Mouse (Mus musculus): ENCODE results near the gene Cyp8b1. TPM values are rescaled to one million over a fixed set of nuclear protein-coding genes. Genes with fewer than 3 reads are reported as not detected.

Cyp8b1 gene
- polyA plus RNA-seq (2015; fragmentation: Nextera tagmentation; extraction: Ambion mirVana), result 0.06 TPM in 1 of 2 replicates, not detected in the other

DNA sequence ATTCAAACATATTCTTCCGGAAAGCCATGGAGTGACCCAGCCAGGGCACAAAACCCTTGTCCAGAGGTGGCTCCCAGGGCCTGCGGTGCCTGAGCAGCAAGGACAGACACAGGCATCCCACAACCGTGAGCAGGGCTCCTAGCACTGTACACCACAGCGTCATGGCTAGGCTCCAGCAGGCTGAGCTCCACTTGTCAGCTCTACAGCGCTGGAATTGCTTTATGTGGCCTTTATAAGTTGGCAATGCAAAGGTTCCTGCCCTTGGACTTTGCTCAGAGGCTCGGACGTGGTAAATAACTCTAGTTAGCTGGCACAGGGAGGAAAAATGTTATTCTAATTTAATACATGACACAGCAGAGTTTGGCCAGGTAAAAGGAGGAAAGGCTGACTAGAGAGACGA lies at the start of gene Cyp8b1:
Gene Cyp8b1 (minus strand): TSS at position 204 of the 400 bp plus-strand sequence.

DNA sequence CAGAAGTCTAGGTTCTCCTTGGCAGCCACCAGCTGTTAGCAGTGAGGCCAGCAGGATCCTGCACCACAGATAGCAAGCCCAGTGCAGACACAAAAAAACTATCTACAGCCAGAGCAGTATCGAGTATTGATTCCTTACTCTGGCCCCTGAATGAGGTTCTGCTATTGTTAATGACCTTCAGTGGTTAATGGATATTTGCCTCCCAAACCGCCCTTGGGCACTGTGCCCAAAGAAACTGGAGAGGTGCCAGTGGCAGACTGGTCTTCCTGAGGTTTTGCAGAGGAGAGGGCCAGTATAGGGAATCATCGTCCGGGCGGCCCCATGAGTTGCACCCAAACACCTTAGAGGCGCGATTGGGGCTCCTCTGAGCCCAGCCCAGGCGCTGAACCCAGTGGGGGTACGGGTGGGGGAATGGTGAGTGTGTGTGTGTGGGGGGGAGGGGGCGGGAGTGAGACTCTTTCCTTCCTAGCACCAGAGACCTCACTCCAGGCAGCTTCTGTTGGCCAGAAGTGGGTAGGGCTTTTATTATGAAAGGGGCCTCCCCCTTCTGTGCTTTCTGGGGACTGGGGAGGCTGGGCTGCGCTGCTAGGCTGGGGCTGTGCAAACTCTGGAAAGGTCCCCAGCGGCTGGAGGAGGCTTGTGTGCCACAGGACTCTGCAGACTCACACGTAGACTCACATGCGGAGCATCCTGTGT lies 34.5 kb upstream of the Cyp8b1 start, which contains the start of gene Fam198a:
Gene Fam198a (plus strand): TSS at position 571 of the 696 bp plus-strand sequence.

DNA sequence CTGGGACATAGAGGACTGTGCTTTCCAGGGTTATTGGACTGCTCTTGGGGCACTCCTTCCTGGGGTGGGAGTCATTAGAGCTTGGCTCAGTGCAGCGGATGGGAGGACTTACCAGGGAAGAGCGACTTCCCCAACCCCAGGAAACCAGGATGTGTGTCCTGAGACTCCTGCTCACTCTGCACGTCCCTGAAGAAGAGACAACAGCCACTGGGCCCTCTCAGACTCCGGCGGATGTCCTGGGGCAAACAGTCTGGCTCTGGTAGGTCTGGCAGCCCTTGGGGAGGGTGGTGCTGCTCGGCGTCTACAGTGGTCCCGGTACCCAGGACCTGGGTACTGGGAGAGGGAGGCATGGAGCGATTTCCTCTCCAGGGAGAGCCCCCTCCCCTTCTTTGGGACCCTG lies 17.9 kb downstream of the Cyp8b1 start, which contains the start of gene Ackr2:
Gene Ackr2 (plus strand): TSS at position 111 of the 400 bp plus-strand sequence.

Other genes with a start within 250 kb of the Cyp8b1 start
- gene Sec22c, start 210.8 kb downstream of the Cyp8b1 start, polyA plus RNA-seq (2015; fragmentation: Nextera tagmentation; extraction: Ambion mirVana), result 5.8 and 6.1 TPM in 2 replicates
- 113 and 114 TPM in 2 replicates for gene Ss18l2, start 206.0 kb downstream of the Cyp8b1 start, polyA plus RNA-seq (2015; fragmentation: Nextera tagmentation; extraction: Ambion mirVana)
- 29.6 and 37.6 TPM in 2 replicates for gene Nktr, start 197.1 kb downstream of the Cyp8b1 start, polyA plus RNA-seq (2015; fragmentation: Nextera tagmentation; extraction: Ambion mirVana)
- 21.2 and 21.4 TPM in 2 replicates for gene Zfp651, start 157.0 kb downstream of the Cyp8b1 start, polyA plus RNA-seq (2015; fragmentation: Nextera tagmentation; extraction: Ambion mirVana)
- 0.08 and 0.27 TPM in 2 replicates for gene Klhl40, start 138.7 kb downstream of the Cyp8b1 start, polyA plus RNA-seq (2015; fragmentation: Nextera tagmentation; extraction: Ambion mirVana)
- gene Hhatl, start 123.8 kb downstream of the Cyp8b1 start, polyA plus RNA-seq (2015; fragmentation: Nextera tagmentation; extraction: Ambion mirVana), result 4.2 and 4.6 TPM in 2 replicates
- gene Ccdc13, start 76.8 kb downstream of the Cyp8b1 start, polyA plus RNA-seq (2015; fragmentation: Nextera tagmentation; extraction: Ambion mirVana), result 0.16 and 0.33 TPM in 2 replicates
- gene Higd1a, start 57.9 kb downstream of the Cyp8b1 start, polyA plus RNA-seq (2015; fragmentation: Nextera tagmentation; extraction: Ambion mirVana), result 265 and 303 TPM in 2 replicates
- 0.37 and 0.44 TPM in 2 replicates for gene Ackr2, start 17.9 kb downstream of the Cyp8b1 start, polyA plus RNA-seq (2015; fragmentation: Nextera tagmentation; extraction: Ambion mirVana)
- gene Fam198a, start 34.7 kb upstream of the Cyp8b1 start, polyA plus RNA-seq (2015; fragmentation: Nextera tagmentation; extraction: Ambion mirVana), result 4.8 and 5.6 TPM in 2 replicates
- gene Pomgnt2, start 80.8 kb upstream of the Cyp8b1 start, polyA plus RNA-seq (2015; fragmentation: Nextera tagmentation; extraction: Ambion mirVana), result 6.6 and 7.4 TPM in 2 replicates
- gene Snrk, start 201.0 kb upstream of the Cyp8b1 start, polyA plus RNA-seq (2015; fragmentation: Nextera tagmentation; extraction: Ambion mirVana), result 29.9 and 34.1 TPM in 2 replicates